Mouse (Mus musculus) CD4-positive, CD25-positive, alpha-beta regulatory T cell, adult 9 weeks (primary cell): Measurements from ENCODE around the gene Ermp1. TPM values are rescaled to one million over a fixed set of nuclear protein-coding genes. Genes with fewer than 3 reads are reported as not detected.

Experiments
- polyA plus RNA-seq: library from polyadenylated mRNA; unstranded; fragments of 100-300 nt; shearing (Covaris generic); gene quantifications from one replicate; pipeline ENCODE4 v1.2.1, GENCODE M21; 2017

Gene Ermp1
- polyA plus RNA-seq: 12.1 TPM

DNA sequence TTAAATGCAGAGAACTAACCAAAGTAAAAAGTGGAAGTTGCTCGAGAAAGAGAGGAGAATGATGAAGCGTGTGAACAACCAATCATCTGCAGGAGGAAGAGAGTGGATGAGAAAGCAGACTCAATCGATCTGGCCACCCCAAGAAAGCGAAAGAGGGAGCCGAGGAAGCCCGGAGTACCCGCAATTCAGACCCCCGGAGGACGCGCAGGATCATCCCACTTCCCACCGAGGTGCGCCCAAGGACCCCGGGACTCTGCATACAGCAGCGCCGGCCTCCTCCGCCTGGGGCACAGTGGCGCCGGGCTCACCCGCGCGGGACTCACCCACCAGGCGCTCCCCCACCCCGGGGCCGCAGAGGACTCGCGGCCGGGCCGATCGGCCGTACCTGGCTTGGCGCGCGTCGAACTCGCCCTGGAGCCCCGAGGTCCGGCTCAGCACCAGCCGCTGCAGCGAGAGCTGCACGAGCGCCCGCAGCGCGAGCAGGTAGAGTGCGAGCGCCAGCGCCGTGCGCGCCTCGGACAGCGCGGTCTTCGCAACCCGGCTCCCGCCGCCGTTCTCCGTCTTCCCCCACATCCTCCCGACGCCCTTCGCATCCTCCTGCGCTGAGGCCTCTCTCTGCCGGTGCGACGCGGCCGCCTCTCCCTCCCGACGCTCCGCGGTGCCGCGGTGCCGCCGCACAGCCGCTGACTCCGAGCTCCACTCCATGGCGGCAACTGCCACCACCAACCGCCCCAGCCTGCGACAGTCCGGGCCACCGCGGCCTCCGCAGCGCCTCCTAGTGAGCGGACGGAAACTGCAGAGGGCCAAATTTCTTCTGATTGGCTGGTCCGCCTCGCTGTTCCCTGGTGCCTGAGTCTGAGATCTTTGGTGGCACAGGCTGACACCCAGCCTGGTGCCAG, at the start of gene Ermp1:
Ermp1 (minus strand) TSS at position 765 of the 899 bp plus-strand sequence.

DNA sequence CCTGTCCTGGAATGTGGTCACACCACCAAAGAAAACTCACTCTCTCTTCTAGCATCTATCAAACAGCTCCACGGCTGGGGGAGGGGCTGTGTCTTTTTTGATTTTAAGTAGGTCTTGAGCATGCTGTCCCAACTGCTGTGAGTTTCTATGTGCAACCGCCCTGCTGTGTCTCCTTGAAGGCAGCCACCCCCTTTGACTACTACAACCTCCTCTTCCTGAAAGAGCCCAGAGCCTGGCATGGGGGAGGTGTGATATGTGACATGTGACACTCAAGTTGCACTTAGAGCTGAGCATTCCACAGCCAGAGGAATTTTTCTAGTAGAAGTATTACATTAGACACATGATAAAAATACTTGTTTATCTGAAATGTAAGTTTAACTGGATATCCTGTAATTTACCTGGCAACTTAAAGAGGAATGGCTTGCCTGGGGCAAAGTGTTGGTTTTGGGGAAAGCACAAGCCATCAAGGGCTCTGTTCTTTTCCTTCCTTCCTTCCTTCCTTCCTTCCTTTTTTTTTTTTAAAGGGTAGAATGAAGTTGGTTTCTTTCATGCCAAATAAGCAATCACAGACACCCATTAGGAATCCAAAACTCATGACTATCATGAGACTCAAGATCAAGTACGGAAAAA, 49.1 kb upstream of the Ermp1 start, which contains the start of gene Mlana:
Mlana (plus strand) TSS at position 580 of the 630 bp plus-strand sequence.

Other genes with a start within 250 kb of the Ermp1 start
- 18.5 TPM for gene Pdcd1lg2, start 237.5 kb downstream of the Ermp1 start, polyA plus RNA-seq
- 1.7 TPM for gene Ric1, start 126.1 kb downstream of the Ermp1 start, polyA plus RNA-seq
- gene Mlana, start 49.4 kb upstream of the Ermp1 start, polyA plus RNA-seq: not detected
- gene 9930021J03Rik, start 157.6 kb upstream of the Ermp1 start, polyA plus RNA-seq: 5.3 TPM
- 16.0 TPM for gene Ranbp6, start 164.6 kb upstream of the Ermp1 start, polyA plus RNA-seq